Comparison of ENCODE assay signal across 24 mouse cellular contexts in the genomic region with DNA sequence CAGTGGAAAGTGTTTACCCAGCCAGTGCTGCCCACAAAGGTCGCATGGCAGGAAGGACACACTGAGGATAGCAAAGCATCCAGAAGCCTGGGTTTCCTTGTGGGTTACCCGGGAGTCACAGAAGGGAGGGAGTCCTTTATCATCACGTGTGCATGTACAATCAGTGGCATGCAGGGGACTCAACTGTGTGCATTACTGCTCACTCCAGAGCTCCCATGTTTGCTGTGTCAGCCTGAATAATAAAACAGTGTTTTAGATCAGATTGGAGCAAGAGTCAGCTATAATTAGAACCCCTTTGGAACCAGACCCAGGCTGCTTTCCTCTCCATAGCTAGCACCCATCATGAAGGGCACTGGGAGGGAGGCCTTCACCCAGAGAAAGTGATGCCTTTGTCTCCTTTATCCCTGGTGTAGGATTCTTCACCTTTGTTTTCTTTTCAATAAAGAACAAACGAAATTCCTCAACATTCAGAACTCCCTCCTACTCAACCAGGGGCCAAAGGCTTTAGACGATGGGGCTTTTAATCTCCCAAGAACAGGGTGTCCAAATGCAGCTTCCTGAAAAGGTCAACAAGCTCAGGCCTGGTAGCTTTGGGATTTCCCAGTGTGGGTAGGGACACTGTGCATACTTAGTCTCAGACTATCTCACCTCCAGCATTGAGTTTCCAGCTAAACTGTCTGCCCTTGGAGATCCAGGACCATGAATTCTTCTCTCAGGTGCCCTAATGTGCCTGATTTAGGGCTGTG.
A peak's percentile ranks its signal among the peaks of the same experiment; 100 is the strongest.
DNase-seq lines count a peak whose midpoint lies in the region; ATAC-seq and TF ChIP-seq lines count a peak whose summit lies in the region.
"Had no signal": no experiment of that assay in that cellular context is flagged by ENCODE, and none has a peak within 500 bp of the region (broad histone marks: within the 10 kb centered on the region; RNA-seq: fewer than 3 reads in every experiment).

No protein-coding gene starts in this region.

- peak; percentile 37; the same call in 1 of the 2 replicates for ATAC-seq in heart, embryonic 13.5 days (ENCODE audit: extremely low read depth, insufficient number of reproducible peaks, low FRiP score, low TSS enrichment)
- peak; percentile 35; the same call in 1 of the 2 replicates for ATAC-seq in stomach, embryonic 15.5 days (ENCODE audit: insufficient read depth, low FRiP score, low read depth)
- ATAC-seq: CD4-positive, CD25-positive, alpha-beta regulatory T cell, adult 4 months; midbrain, embryonic 16.5 days had no signal

- H3K9me3 ChIP-seq in heart, embryonic 13.5 days: no peaks in the 10 kb centered on the region
- no peaks in the 10 kb centered on the region for H3K9me3 ChIP-seq in stomach, embryonic 15.5 days
- H3K9me3 ChIP-seq: forebrain, embryonic 10.5 days; hindbrain, embryonic 12.5 days; midbrain, embryonic 10.5 days; neural tube, embryonic 13.5 days had no signal

- 0 out of 2 replicates have a peak overlapping the region, but pooled peaks have one; percentile 28 for H3K27ac ChIP-seq in layer of hippocampus, adult 2 months
- H3K27ac ChIP-seq in heart, embryonic 13.5 days (replicated peaks): peak overlapping the region; percentile 71
- H3K27ac ChIP-seq in stomach, embryonic 15.5 days: no peak overlapping the region
- H3K27ac ChIP-seq: forebrain, embryonic 10.5 days; hindbrain, embryonic 12.5 days; midbrain, embryonic 10.5 days; neural tube, embryonic 13.5 days had no signal

- no peak for TF ChIP-seq CTCF in layer of hippocampus, adult 2 months (conservative IDR thresholded peaks at IDR 0.05)

- no peaks in the 10 kb centered on the region for H3K27me3 ChIP-seq in heart, embryonic 13.5 days (replicated peaks)
- no peaks in the 10 kb centered on the region for H3K27me3 ChIP-seq in stomach, embryonic 15.5 days (replicated peaks)
- H3K27me3 ChIP-seq: hindbrain, embryonic 12.5 days; neural tube, embryonic 13.5 days had no signal

- no peaks in the 10 kb centered on the region for H3K36me3 ChIP-seq in heart, embryonic 13.5 days
- no peaks in the 10 kb centered on the region for H3K36me3 ChIP-seq in stomach, embryonic 15.5 days
- H3K36me3 ChIP-seq: forebrain, embryonic 10.5 days; hindbrain, embryonic 12.5 days; midbrain, embryonic 10.5 days; neural tube, embryonic 13.5 days had no signal

- 45% methylated on average over 5 of the region's 5 CpGs for WGBS in heart, embryonic 13.5 days
- 56% methylated on average over 5 of the region's 5 CpGs for WGBS in stomach, embryonic 15.5 days

- peaks cover 29% of the 10 kb centered on the region for H3K4me1 ChIP-seq in heart, embryonic 13.5 days
- no peaks in the 10 kb centered on the region for H3K4me1 ChIP-seq in stomach, embryonic 15.5 days
- H3K4me1 ChIP-seq: hindbrain, embryonic 12.5 days; midbrain, embryonic 10.5 days; neural tube, embryonic 13.5 days had no signal

- no peak overlapping the region for H3K4me2 ChIP-seq in heart, embryonic 13.5 days
- H3K4me2 ChIP-seq in stomach, embryonic 15.5 days: no peak overlapping the region
- H3K4me2 ChIP-seq: hindbrain, embryonic 12.5 days; liver, embryonic 11.5 days; neural tube, embryonic 13.5 days had no signal

- no peak overlapping the region for H3K9ac ChIP-seq in heart, embryonic 13.5 days
- H3K9ac ChIP-seq in stomach, embryonic 15.5 days: no peak overlapping the region
- H3K9ac ChIP-seq: hindbrain, embryonic 12.5 days; neural tube, embryonic 13.5 days had no signal

- DNase-seq in heart, adult 18-20 months: peak; percentile 46 to 52
- DNase-seq in heart, postnatal 4 days: no peak
- no peak for DNase-seq in layer of hippocampus, adult 2 months (ENCODE audit: low spot score in 2 of 2)
- DNase-seq in layer of hippocampus, postnatal 14 days (ENCODE audit: low spot score in 2 of 2): no peak
- no peak for DNase-seq in urinary bladder, postnatal 4 days (ENCODE audit: low spot score in 2 of 2)
- no peak for DNase-seq in spleen, postnatal 14 days (ENCODE audit: low spot score in 2 of 2)
- DNase-seq: adrenal gland, postnatal 25 days; cerebellum, adult 11 months; cerebellum, postnatal 14 days; kidney, adult 11 months; lung, adult 18-20 months; lung, postnatal 10 days; thymus, adult 18-20 months; thymus, postnatal 36 days had no signal

- no peak overlapping the region for H3K4me3 ChIP-seq in layer of hippocampus, adult 2 months
- no peak overlapping the region for H3K4me3 ChIP-seq in heart, embryonic 13.5 days
- H3K4me3 ChIP-seq in stomach, embryonic 15.5 days (replicated peaks): no peak overlapping the region
- H3K4me3 ChIP-seq: forebrain, embryonic 10.5 days; hindbrain, embryonic 12.5 days; midbrain, embryonic 10.5 days; myocyte; neural tube, embryonic 13.5 days had no signal

Comparison
In these comparisons a context has a peak if more than half of its experiments do, and no peak if none do; other contexts are left out.
1. DNase-seq: peak in heart, adult 18-20 months (2 of 2); none in heart, postnatal 4 days (single experiment), layer of hippocampus, adult 2 months (0 of 2), layer of hippocampus, postnatal 14 days (0 of 2), urinary bladder, postnatal 4 days (0 of 2) and spleen, postnatal 14 days (0 of 2).